Mouse (Mus musculus) cortical plate, adult 2 months (tissue): ENCODE measurements at regions not wholly inside any gene's neighbourhood (a gene's known extent, or its start where the extent isn't known, plus 50 kb on each side); places are given as distances from the start of the nearest gene placed in this dataset.

Experiments used
- CTCF ChIP-seq: fragments of 200-500 bp; IDR thresholded peaks from 2 replicates; pipeline ENCODE4 v1.5.1; 2011; ENCODE audit warnings: mild to moderate bottlenecking, control low read depth, low read length; ENCODE audit not compliant: insufficient read depth; ENCODE audit errors: extremely low read depth
- POLR2A ChIP-seq: fragments of 200-500 bp; IDR thresholded peaks from 2 replicates; pipeline ENCODE4 v1.6.1; 2011; ENCODE audit warnings: mild to moderate bottlenecking, low read length, control low read depth; ENCODE audit not compliant: insufficient read depth; ENCODE audit errors: extremely low read depth

- no peak for TF ChIP-seq CTCF
- no peak for TF ChIP-seq POLR2A
Measured at GRCm38 (mm10) chr3:21974766-21975165, 101.7 kb upstream of the Tbl1xr1 start.
